ENCODE assay signal across 8 mouse cellular contexts in the genomic region with DNA sequence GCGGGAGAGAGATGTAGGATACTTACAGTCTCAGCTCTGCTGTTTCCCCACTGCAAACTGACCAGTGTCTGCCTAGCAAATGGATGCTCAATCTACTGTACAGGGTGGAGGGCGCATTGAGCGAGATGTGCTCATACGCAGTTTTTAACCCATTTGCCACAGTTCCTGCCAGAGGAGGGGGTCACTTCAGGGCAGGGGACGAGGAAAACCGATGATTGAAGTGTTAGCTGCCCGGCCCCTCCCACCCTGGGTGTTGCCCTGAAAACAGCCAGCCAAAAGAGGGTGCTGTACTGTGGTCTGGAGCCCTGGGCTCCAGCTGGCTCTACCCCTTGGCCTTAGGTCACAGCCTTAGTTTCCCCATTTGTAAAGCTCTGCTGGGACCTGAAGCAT. TPM values are rescaled to one million over a fixed set of nuclear protein-coding genes. Genes with fewer than 3 reads are reported as not detected.
DNase-seq lines count a peak whose midpoint lies in the region; ATAC-seq and TF ChIP-seq lines count a peak whose summit lies in the region.

No protein-coding gene starts in this region.

- no peak for TF ChIP-seq POLR2A in cortical plate, adult 2 months (IDR thresholded peaks at IDR 0.05; ENCODE audit: extremely low read depth, insufficient read depth, low read length)

- 15% methylated on average over 7 of the region's 7 CpGs for WGBS in kidney, embryonic 14.5 days
- WGBS in intestine, embryonic 14.5 days: 7% methylated on average over 7 of the region's 7 CpGs
- WGBS in midbrain, embryonic 14.5 days: 25% methylated on average over 7 of the region's 7 CpGs

- H3K36me3 ChIP-seq in kidney, embryonic 14.5 days (ENCODE audit: control insufficient read depth, insufficient read depth, low read length): peaks cover 9% of the 10 kb centered on the region
- peaks cover 10% of the 10 kb centered on the region for H3K36me3 ChIP-seq in intestine, embryonic 14.5 days (ENCODE audit: control insufficient read depth, insufficient read depth, low read length)
- H3K36me3 ChIP-seq in midbrain, embryonic 14.5 days (ENCODE audit: control insufficient read depth, insufficient read depth, low read length): peaks cover 10% of the 10 kb centered on the region

- no peak for ATAC-seq in kidney, embryonic 14.5 days (ENCODE audit: low FRiP score, low TSS enrichment)
- ATAC-seq in intestine, embryonic 14.5 days (replicated peaks; ENCODE audit: low FRiP score, low TSS enrichment, low read depth): 0 out of 2 replicates have a peak, but pooled peaks have one; percentile 0
- ATAC-seq in midbrain, embryonic 14.5 days (ENCODE audit: low FRiP score, low TSS enrichment): no peak

- TF ChIP-seq CTCF in cortical plate, adult 2 months (IDR thresholded peaks at IDR 0.05; ENCODE audit: extremely low read depth, insufficient read depth, low read length): no peak

- peaks cover 50% of the 10 kb centered on the region for H3K4me1 ChIP-seq in kidney, embryonic 14.5 days (ENCODE audit: control insufficient read depth, insufficient read depth, low read length)
- H3K4me1 ChIP-seq in cortical plate, adult 2 months (ENCODE audit: control insufficient read depth, insufficient read depth, low read length): peaks cover 5% of the 10 kb centered on the region; the same call in 1 of the 2 replicates
- peaks cover 45% of the 10 kb centered on the region for H3K4me1 ChIP-seq in intestine, embryonic 14.5 days (replicated peaks; ENCODE audit: control insufficient read depth, insufficient read depth, low read length)
- H3K4me1 ChIP-seq in midbrain, embryonic 14.5 days (ENCODE audit: control insufficient read depth, insufficient read depth, low read length): peaks cover 24% of the 10 kb centered on the region

- peak overlapping the region; percentile 85 for H3K4me3 ChIP-seq in kidney, embryonic 14.5 days (ENCODE audit: low read length)
- H3K4me3 ChIP-seq in cortical plate, adult 2 months (ENCODE audit: insufficient read depth, low read length): peak overlapping the region; percentile 81; the same call in 1 of the 2 replicates
- peak overlapping the region; percentile 88 for H3K4me3 ChIP-seq in intestine, embryonic 14.5 days (ENCODE audit: low read depth, low read length)
- H3K4me3 ChIP-seq in midbrain, embryonic 14.5 days (replicated peaks; ENCODE audit: low read depth, low read length): no peak overlapping the region

- H3K4me2 ChIP-seq in kidney, embryonic 14.5 days (replicated peaks; ENCODE audit: low read depth, low read length): peak overlapping the region; percentile 90
- H3K4me2 ChIP-seq in intestine, embryonic 14.5 days (ENCODE audit: low read length): peak overlapping the region; percentile 97
- H3K4me2 ChIP-seq in midbrain, embryonic 14.5 days (ENCODE audit: low read length): peak overlapping the region; percentile 3; the same call in 1 of the 2 replicates

- no peak for DNase-seq in kidney, postnatal 14 days
- DNase-seq in intestine, embryonic 14.5 days (ENCODE audit: low spot score): no peak
- DNase-seq in midbrain, embryonic 14.5 days: no peak
- DNase-seq in urinary bladder, adult 18-20 months (ENCODE audit: low spot score in 2 of 2): no peak
- DNase-seq in cerebellum, postnatal 36 days: no peak
- no peak for DNase-seq in adrenal gland, postnatal 10 days

- H3K27me3 ChIP-seq in kidney, embryonic 14.5 days (ENCODE audit: control insufficient read depth, insufficient read depth, low read length): no peaks in the 10 kb centered on the region
- H3K27me3 ChIP-seq in intestine, embryonic 14.5 days (replicated peaks; ENCODE audit: control insufficient read depth, insufficient read depth, low read length): 0 out of 2 replicates have a peak, but pooled peaks cover 2% of the 10 kb centered on the region
- peaks cover 10% of the 10 kb centered on the region for H3K27me3 ChIP-seq in midbrain, embryonic 14.5 days (ENCODE audit: control insufficient read depth, insufficient read depth, low read length)

- H3K9me3 ChIP-seq in kidney, embryonic 14.5 days (ENCODE audit: control insufficient read depth, low read length): no peaks in the 10 kb centered on the region
- H3K9me3 ChIP-seq in intestine, embryonic 14.5 days (ENCODE audit: control insufficient read depth, low read length): no peaks in the 10 kb centered on the region
- H3K9me3 ChIP-seq in midbrain, embryonic 14.5 days (ENCODE audit: control insufficient read depth, low read length): no peaks in the 10 kb centered on the region

- peak overlapping the region; percentile 95 for H3K27ac ChIP-seq in kidney, embryonic 14.5 days (ENCODE audit: low read depth, low read length)
- no peak overlapping the region for H3K27ac ChIP-seq in cortical plate, adult 2 months (ENCODE audit: insufficient read depth, low read length)
- peak overlapping the region; percentile 95 for H3K27ac ChIP-seq in intestine, embryonic 14.5 days (ENCODE audit: low read depth)
- H3K27ac ChIP-seq in midbrain, embryonic 14.5 days (replicated peaks; ENCODE audit: low read depth, low read length): no peak overlapping the region

- H3K9ac ChIP-seq in kidney, embryonic 14.5 days (ENCODE audit: low read depth, low read length): peak overlapping the region; percentile 25
- H3K9ac ChIP-seq in intestine, embryonic 14.5 days (ENCODE audit: low read length): peak overlapping the region; percentile 31
- no peak overlapping the region for H3K9ac ChIP-seq in midbrain, embryonic 14.5 days (replicated peaks; ENCODE audit: low read length)

RNA-seq across cellular contexts. Expression of a gene that starts 1.9 kb away (rescaled TPM):
- 71.9 and 90.2 TPM in 2 replicates for polyA plus RNA-seq in kidney, embryonic 14.5 days (2014; fragmentation: Nextera tagmentation; extraction: Ambion mirVana)
- 32.4 and 33.0 TPM in 2 replicates for polyA plus RNA-seq in cortical plate, adult 2 months (2012; rRNA removed)
- polyA plus RNA-seq in intestine, embryonic 14.5 days (2014; fragmentation: Nextera tagmentation; extraction: Ambion mirVana): 75.1 and 83.9 TPM in 2 replicates
- polyA plus RNA-seq in midbrain, embryonic 14.5 days (2014; fragmentation: Nextera tagmentation; extraction: Ambion mirVana): 35.2 and 36.4 TPM in 2 replicates
- total RNA-seq in adrenal gland, postnatal 10 days (2021): 10 to 100 TPM; 53.8 to 57.1 TPM

RNA-seq across cellular contexts. Expression of a gene that starts 2.0 kb away (rescaled TPM):
- 77.9 and 85.5 TPM in 2 replicates for polyA plus RNA-seq in kidney, embryonic 14.5 days (2014; fragmentation: Nextera tagmentation; extraction: Ambion mirVana)
- 49.3 and 52.1 TPM in 2 replicates for polyA plus RNA-seq in cortical plate, adult 2 months (2012; rRNA removed)
- polyA plus RNA-seq in intestine, embryonic 14.5 days (2014; fragmentation: Nextera tagmentation; extraction: Ambion mirVana): 67.7 and 73.4 TPM in 2 replicates
- 75.1 and 93.3 TPM in 2 replicates for polyA plus RNA-seq in midbrain, embryonic 14.5 days (2014; fragmentation: Nextera tagmentation; extraction: Ambion mirVana)
- 10 to 100 TPM; 58.3 to 59.7 TPM for total RNA-seq in adrenal gland, postnatal 10 days (2021)

RNA-seq across cellular contexts. Expression of a gene that starts 9.8 kb away (rescaled TPM):
- 93.2 and 108 TPM in 2 replicates for polyA plus RNA-seq in kidney, embryonic 14.5 days (2014; fragmentation: Nextera tagmentation; extraction: Ambion mirVana)
- 63.5 and 66.0 TPM in 2 replicates for polyA plus RNA-seq in cortical plate, adult 2 months (2012; rRNA removed)
- polyA plus RNA-seq in intestine, embryonic 14.5 days (2014; fragmentation: Nextera tagmentation; extraction: Ambion mirVana): 73.4 and 73.5 TPM in 2 replicates
- 43.8 and 44.1 TPM in 2 replicates for polyA plus RNA-seq in midbrain, embryonic 14.5 days (2014; fragmentation: Nextera tagmentation; extraction: Ambion mirVana)
- total RNA-seq in adrenal gland, postnatal 10 days (2021): 100 to 1,000 TPM; 184 to 198 TPM

RNA-seq across cellular contexts. Expression of a gene that starts 16.1 kb away (rescaled TPM):
- polyA plus RNA-seq in kidney, embryonic 14.5 days (2014; fragmentation: Nextera tagmentation; extraction: Ambion mirVana): 13.1 and 13.4 TPM in 2 replicates
- 4.8 and 7.4 TPM in 2 replicates for polyA plus RNA-seq in cortical plate, adult 2 months (2012; rRNA removed)
- polyA plus RNA-seq in intestine, embryonic 14.5 days (2014; fragmentation: Nextera tagmentation; extraction: Ambion mirVana): 13.8 and 14.0 TPM in 2 replicates
- polyA plus RNA-seq in midbrain, embryonic 14.5 days (2014; fragmentation: Nextera tagmentation; extraction: Ambion mirVana): 3.8 and 4.6 TPM in 2 replicates
- 10 to 100 TPM; 16.8 to 19.6 TPM for total RNA-seq in adrenal gland, postnatal 10 days (2021)

RNA-seq across cellular contexts. Expression of a gene that starts 22.0 kb away (rescaled TPM):
- 27.4 and 31.9 TPM in 2 replicates for polyA plus RNA-seq in kidney, embryonic 14.5 days (2014; fragmentation: Nextera tagmentation; extraction: Ambion mirVana)
- 31.6 and 32.2 TPM in 2 replicates for polyA plus RNA-seq in cortical plate, adult 2 months (2012; rRNA removed)
- 24.6 and 30.2 TPM in 2 replicates for polyA plus RNA-seq in intestine, embryonic 14.5 days (2014; fragmentation: Nextera tagmentation; extraction: Ambion mirVana)
- 15.8 and 15.9 TPM in 2 replicates for polyA plus RNA-seq in midbrain, embryonic 14.5 days (2014; fragmentation: Nextera tagmentation; extraction: Ambion mirVana)
- total RNA-seq in adrenal gland, postnatal 10 days (2021): 1,000 to 10,000 TPM; 1,181 to 1,292 TPM

Comparison
In these comparisons a context has a peak if more than half of its experiments do, and no peak if none do; other contexts are left out.
1. H3K27ac ChIP-seq: peak in kidney, embryonic 14.5 days (single experiment) and intestine, embryonic 14.5 days (single experiment); none in cortical plate, adult 2 months (single experiment) and midbrain, embryonic 14.5 days (single experiment).
2. H3K4me2 ChIP-seq: peak in every context shown above with its lines; median percentile 97 in intestine, embryonic 14.5 days; 90 in kidney, embryonic 14.5 days; 3 in midbrain, embryonic 14.5 days.